Mouse (Mus musculus): ENCODE measurements around the gene Eif2ak2.

DNA sequence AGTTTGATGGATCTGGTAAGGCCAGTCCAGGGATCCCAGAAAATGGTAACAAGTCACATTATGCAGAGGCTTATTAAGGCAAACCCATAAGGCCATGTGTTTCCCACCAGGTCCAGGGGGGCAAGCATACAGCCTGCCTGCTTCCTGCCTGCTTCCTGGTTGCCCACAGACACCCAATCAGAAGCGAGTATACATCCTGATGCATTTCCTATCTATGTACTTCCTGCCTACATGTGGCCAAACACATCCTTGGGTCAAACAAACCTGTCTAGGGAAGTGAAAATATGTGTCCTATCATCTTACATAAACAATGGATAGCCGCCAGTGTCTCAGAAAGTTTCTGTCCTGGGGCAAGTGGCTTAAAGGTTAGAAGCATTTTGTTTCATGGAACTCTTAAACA lies 20.8 kb upstream of the Eif2ak2 start:
- TF ChIP-seq GATA1 (IDR thresholded peaks at IDR 0.05; ENCODE audit: borderline replicate concordance, low read length) = no peak
- no peak for TF ChIP-seq FLI1 (IDR thresholded peaks at IDR 0.05; ENCODE audit: low read length)

Measured in megakaryocyte, embryonic 14.5 days (primary cell).